Mouse (Mus musculus) liver, adult 2 months (tissue): ENCODE results near the gene Vmp1.

Source experiments
- CTCF ChIP-seq: fragments of 200-500 bp; IDR thresholded peaks from 2 replicates; pipeline ENCODE4 v1.5.1; 2011; ENCODE audit warnings: low read depth, low read length, control low read depth
- POLR2A ChIP-seq: fragments of 200-500 bp; IDR thresholded peaks from 2 replicates; pipeline ENCODE4 v1.6.1; 2011; ENCODE audit warnings: low read length, control low read depth; ENCODE audit not compliant: insufficient read depth; ENCODE audit errors: extremely low read depth

DNA sequence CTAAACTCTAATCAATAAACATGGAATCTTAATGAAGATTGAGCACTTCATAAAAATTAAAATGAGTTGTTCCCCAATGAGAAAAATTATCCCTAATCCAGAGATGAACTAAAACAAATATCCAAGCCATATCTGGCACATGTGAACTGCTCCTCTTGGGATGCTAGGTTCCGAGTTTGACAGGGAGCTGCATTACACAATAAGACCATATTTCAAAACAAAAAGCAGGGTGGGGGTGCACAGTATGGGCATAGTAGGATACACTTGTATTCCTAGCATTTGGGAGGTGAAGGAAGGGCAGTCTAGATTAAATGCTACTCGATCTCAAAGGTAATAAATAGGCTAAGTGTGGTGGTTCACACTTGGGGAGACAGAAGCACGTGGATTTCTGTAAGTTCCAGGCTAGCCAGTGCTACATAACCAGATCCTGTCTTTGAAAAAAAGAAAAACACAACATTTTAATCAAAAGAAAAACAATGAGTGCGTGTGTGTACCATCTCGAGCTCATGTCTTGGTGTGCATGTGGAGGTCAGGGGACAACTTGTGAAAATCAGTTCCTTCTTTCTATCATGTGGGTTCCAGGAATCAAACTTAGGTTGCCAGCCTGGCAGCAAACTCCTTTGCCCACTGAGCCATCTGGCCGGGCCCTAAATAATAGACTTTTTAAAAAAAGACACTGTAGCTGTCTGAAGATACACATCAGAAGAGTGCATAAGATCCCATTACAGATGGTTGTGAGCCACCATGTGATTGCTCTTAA, 143.7 kb downstream of the Vmp1 start:
- TF ChIP-seq CTCF (no peak), POLR2A (no peak)
